Mouse (Mus musculus) splenic B cell, adult 2 months (primary cell): ENCODE results near the gene Zdhhc7.

Experiments
- DNase-seq: peaks from one replicate; pipeline ENCODE4 v3.0.0-alpha.2; 2011; ENCODE audit warnings: low read depth, low spot score
- H3K27me3 ChIP-seq: 2 replicates; pipeline ENCODE4 v1.6.1; 2012; ENCODE audit warnings: mild to moderate bottlenecking, low read length, moderate library complexity, mixed read lengths; ENCODE audit not compliant: control insufficient read depth, poor library complexity, insufficient read depth, severe bottlenecking
- H3K36me3 ChIP-seq: 2 replicates; pipeline ENCODE4 v1.6.1; 2012; ENCODE audit warnings: mild to moderate bottlenecking, low read length, moderate library complexity, mixed read lengths; ENCODE audit not compliant: control insufficient read depth, poor library complexity, insufficient read depth, severe bottlenecking

The Zdhhc7 gene

GRCm38 (mm10) chr8:120042542-120043312 is 58.6 kb downstream of the Zdhhc7 start:
- no peaks in the 10 kb centered on the region for H3K36me3 ChIP-seq
- no peak for DNase-seq
- no peaks in the 10 kb centered on the region for H3K27me3 ChIP-seq

GRCm38 (mm10) chr8:120040861-120041260 is 60.4 kb downstream of the Zdhhc7 start:
- DNase-seq = no peak
- no peaks in the 10 kb centered on the region for H3K27me3 ChIP-seq

GRCm38 (mm10) chr8:120039313-120039919 is 61.9 kb downstream of the Zdhhc7 start:
- DNase-seq = no peak
- H3K36me3 ChIP-seq = no peaks in the 10 kb centered on the region
- no peaks in the 10 kb centered on the region for H3K27me3 ChIP-seq

More at GRCm38 (mm10) chr8:120040861-120041260, 60.4 kb downstream of the Zdhhc7 start:
- H3K36me3 ChIP-seq = no peaks in the 10 kb centered on the region

- no peak for DNase-seq
- no peaks in the 10 kb centered on the region for H3K27me3 ChIP-seq
- H3K36me3 ChIP-seq = no peaks in the 10 kb centered on the region
These were observed 62.5 kb downstream of the Zdhhc7 start for GRCm38 (mm10) chr8:120038741-120039140.

GRCm38 (mm10) chr8:120037611-120038010 is 63.7 kb downstream of the Zdhhc7 start:
- no peaks in the 10 kb centered on the region for H3K27me3 ChIP-seq
- H3K36me3 ChIP-seq = no peaks in the 10 kb centered on the region
- no peak for DNase-seq

GRCm38 (mm10) chr8:120037199-120037598 is 64.1 kb downstream of the Zdhhc7 start:
- Histone ChIP-seq H3K27me3 (no peaks in the 10 kb centered on the region), H3K36me3 (no peaks in the 10 kb centered on the region)
- DNase-seq = no peak

- DNase-seq = no peak
- Histone ChIP-seq H3K27me3 (no peaks in the 10 kb centered on the region), H3K36me3 (no peaks in the 10 kb centered on the region)
These were observed 64.7 kb downstream of the Zdhhc7 start for GRCm38 (mm10) chr8:120036578-120036977.

GRCm38 (mm10) chr8:120036111-120036510 is 65.2 kb downstream of the Zdhhc7 start:
- no peaks in the 10 kb centered on the region for H3K27me3 ChIP-seq
- DNase-seq = no peak
- H3K36me3 ChIP-seq = no peaks in the 10 kb centered on the region

GRCm38 (mm10) chr8:120034471-120034870 is 66.8 kb downstream of the Zdhhc7 start:
- DNase-seq = no peak
- Histone ChIP-seq H3K27me3 (no peaks in the 10 kb centered on the region), H3K36me3 (no peaks in the 10 kb centered on the region)

GRCm38 (mm10) chr8:120032549-120033208 is 68.6 kb downstream of the Zdhhc7 start:
- DNase-seq = no peak
- no peaks in the 10 kb centered on the region for H3K36me3 ChIP-seq

More at GRCm38 (mm10) chr8:120032549-120033208, 68.6 kb downstream of the Zdhhc7 start:
- H3K27me3 ChIP-seq = no peaks in the 10 kb centered on the region
